Mouse (Mus musculus): ENCODE results near the gene Tcp11l2.

Tcp11l2 gene

DNA sequence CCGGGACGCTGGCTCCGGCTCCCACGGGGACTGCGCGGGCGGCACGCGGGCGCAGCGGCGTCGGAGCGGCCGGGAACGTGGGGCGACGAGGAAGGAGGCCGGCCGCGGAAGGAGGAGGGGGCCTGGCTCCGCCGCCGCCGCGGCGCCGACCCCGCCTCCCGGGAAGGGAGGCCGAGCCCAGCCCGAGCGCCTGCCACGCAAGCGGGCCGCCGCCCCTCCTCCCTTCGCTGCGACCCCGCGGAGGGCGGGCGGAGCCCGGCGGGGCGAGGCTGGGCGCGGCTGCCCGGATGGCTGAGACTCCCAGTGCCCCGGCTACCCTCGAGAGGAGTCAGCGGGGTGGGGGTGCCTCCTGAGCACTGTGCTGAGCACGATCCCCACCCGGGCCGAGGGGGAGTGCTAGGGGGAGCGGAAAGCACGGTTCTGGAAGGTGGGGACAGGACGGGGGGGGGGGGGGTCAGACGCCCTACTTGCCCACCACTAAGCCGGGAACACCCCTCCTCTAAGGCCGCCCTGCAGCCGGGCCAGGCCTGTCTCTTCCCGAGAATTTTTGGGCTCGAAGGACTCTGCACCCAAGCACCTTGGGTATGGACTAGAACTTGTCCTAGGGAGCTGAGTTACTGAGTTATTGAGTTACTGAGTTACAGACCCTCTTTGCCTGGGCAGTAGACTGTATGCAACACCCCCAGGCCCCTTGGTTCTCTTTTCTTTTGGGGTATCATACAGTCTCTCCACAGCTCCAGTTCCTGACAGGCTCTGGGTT lies 42.3 kb upstream of the Tcp11l2 start, which contains the start of gene Ckap4:
Gene Ckap4, minus strand, starts transcription at position 151 of the 760 bp plus-strand sequence.
- peaks cover 12% of the 10 kb centered on the region for H3K27me3 ChIP-seq (ENCODE audit: insufficient read depth, low read length)
- TF ChIP-seq CTCF (conservative IDR thresholded peaks at IDR 0.05; ENCODE audit: low read length) = no peak
- TF ChIP-seq POU5F1 (IDR thresholded peaks at IDR 0.05; ENCODE audit: borderline replicate concordance, low read length) = no peak
- no peak for TF ChIP-seq NANOG (IDR thresholded peaks at IDR 0.05; ENCODE audit: borderline replicate concordance, low read length)
- peaks cover 62% of the 10 kb centered on the region for H3K4me1 ChIP-seq (replicated peaks; ENCODE audit: low read depth, low read length)
- peaks cover 31% of the 10 kb centered on the region for H3K36me3 ChIP-seq (ENCODE audit: insufficient read depth, low read length)
- H3K4me3 ChIP-seq (replicated peaks; ENCODE audit: low read length) = peak within 1 kb of the TSS; percentile 89
- H3K9me3 ChIP-seq (ENCODE audit: low read length) = no peaks in the 10 kb centered on the region

DNA sequence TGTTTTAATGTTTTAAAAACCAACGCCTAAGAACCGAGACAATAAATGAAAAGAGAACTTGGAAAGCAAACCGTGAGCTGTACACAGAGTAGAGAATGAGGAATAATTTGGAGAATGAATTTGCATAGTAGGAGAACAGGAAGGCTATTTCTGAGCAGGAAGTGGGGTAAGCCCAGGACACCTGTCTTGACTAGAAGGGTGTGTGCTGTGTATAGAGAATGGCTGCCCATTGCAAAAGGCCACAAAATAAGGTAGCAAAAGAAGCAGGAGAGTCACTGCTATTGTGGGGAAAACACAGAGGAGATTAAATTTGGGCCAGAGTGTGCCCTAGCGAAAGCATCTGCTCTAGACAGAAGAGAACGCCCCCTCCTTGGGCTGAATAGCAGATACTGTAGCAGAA lies 41.0 kb upstream of the Tcp11l2 start:
- Histone ChIP-seq H3K4me1 (replicated peaks; ENCODE audit: low read depth, low read length) (peaks cover 51% of the 10 kb centered on the region), H3K4me3 (replicated peaks; ENCODE audit: low read length) (no peak overlapping the region)
- TF ChIP-seq NANOG (IDR thresholded peaks at IDR 0.05; ENCODE audit: borderline replicate concordance, low read length) = no peak
- TF ChIP-seq POU5F1 (IDR thresholded peaks at IDR 0.05; ENCODE audit: borderline replicate concordance, low read length) = no peak
- no peak for TF ChIP-seq CTCF (conservative IDR thresholded peaks at IDR 0.05; ENCODE audit: low read length)

GRCm38 (mm10) chr10:84535859-84536258 lies 40.6 kb upstream of the Tcp11l2 start:
- no peak overlapping the region for H3K4me3 ChIP-seq (replicated peaks; ENCODE audit: low read length)

More for the DNA sequence above, 41.0 kb upstream of the Tcp11l2 start:
- peaks cover 12% of the 10 kb centered on the region for H3K27me3 ChIP-seq (ENCODE audit: insufficient read depth, low read length)
- H3K9me3 ChIP-seq (ENCODE audit: low read length) = no peaks in the 10 kb centered on the region
- H3K36me3 ChIP-seq (ENCODE audit: insufficient read depth, low read length) = peaks cover 19% of the 10 kb centered on the region

GRCm38 (mm10) chr10:84539651-84540050 lies 36.8 kb upstream of the Tcp11l2 start:
- no peak for TF ChIP-seq CTCF (conservative IDR thresholded peaks at IDR 0.05; ENCODE audit: low read length)
- TF ChIP-seq POU5F1 (IDR thresholded peaks at IDR 0.05; ENCODE audit: borderline replicate concordance, low read length) = no peak
- Histone ChIP-seq H3K4me1 (replicated peaks; ENCODE audit: low read depth, low read length) (peaks cover 24% of the 10 kb centered on the region), H3K27me3 (ENCODE audit: insufficient read depth, low read length) (peaks cover 3% of the 10 kb centered on the region), H3K36me3 (ENCODE audit: insufficient read depth, low read length) (no peaks in the 10 kb centered on the region), H3K9me3 (ENCODE audit: low read length) (no peaks in the 10 kb centered on the region), H3K4me3 (replicated peaks; ENCODE audit: low read length) (no peak overlapping the region)

More at GRCm38 (mm10) chr10:84535859-84536258, 40.6 kb upstream of the Tcp11l2 start:
- H3K9me3 ChIP-seq (ENCODE audit: low read length) = no peaks in the 10 kb centered on the region
- peaks cover 47% of the 10 kb centered on the region for H3K4me1 ChIP-seq (replicated peaks; ENCODE audit: low read depth, low read length)
- H3K36me3 ChIP-seq (ENCODE audit: insufficient read depth, low read length) = peaks cover 15% of the 10 kb centered on the region
- H3K27me3 ChIP-seq (ENCODE audit: insufficient read depth, low read length) = peaks cover 12% of the 10 kb centered on the region
- TF ChIP-seq POU5F1 (IDR thresholded peaks at IDR 0.05; ENCODE audit: borderline replicate concordance, low read length) (no peak), NANOG (IDR thresholded peaks at IDR 0.05; ENCODE audit: borderline replicate concordance, low read length) (no peak), CTCF (conservative IDR thresholded peaks at IDR 0.05; ENCODE audit: low read length) (no peak)

DNA sequence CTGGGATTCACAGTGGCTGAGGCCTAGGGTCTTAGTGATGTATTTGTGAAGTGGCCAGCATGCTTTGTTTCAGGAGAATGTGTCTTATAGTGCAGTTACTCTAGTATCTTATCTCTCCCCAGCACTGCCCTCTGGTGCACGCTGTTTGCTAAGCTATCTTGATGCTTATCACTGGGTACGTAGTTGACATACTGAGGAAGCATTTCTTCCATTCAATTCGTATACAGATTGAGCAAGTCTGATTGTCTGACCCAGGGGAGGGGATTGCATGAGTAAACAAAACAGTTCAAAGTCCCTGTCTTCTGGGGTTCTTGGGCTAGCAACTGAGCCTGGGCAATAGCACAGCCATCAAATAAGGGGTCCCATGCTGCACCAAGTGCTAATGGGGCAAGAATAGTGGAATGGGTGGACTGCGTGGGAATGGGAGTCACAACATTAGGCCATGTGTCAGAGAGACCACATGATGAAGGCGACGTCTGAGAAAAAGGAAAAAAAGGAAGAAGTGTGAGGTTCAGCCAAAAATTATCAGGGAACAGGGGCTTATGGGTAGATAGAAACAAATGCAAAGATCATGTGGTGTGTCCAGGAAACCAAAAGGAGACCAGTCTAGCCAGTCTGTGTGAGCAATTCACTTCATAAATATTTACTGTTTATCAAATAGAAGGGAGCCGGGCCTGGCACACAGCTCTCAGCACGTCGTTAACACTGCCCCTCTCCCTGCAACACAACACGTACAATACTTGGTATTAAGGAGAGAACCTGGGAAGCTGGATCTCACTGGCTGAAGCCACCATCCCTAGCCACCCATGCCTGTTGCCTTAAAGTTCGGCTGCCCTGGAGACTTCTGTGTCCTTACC lies 33.4 kb upstream of the Tcp11l2 start:
- no peak for TF ChIP-seq POU5F1 (IDR thresholded peaks at IDR 0.05; ENCODE audit: borderline replicate concordance, low read length)
- TF ChIP-seq NANOG (IDR thresholded peaks at IDR 0.05; ENCODE audit: borderline replicate concordance, low read length) = no peak
- TF ChIP-seq CTCF (conservative IDR thresholded peaks at IDR 0.05; ENCODE audit: low read length) = no peak
- no peaks in the 10 kb centered on the region for H3K9me3 ChIP-seq (ENCODE audit: low read length)
- peaks cover 24% of the 10 kb centered on the region for H3K36me3 ChIP-seq (ENCODE audit: insufficient read depth, low read length)
- H3K27me3 ChIP-seq (ENCODE audit: insufficient read depth, low read length) = no peaks in the 10 kb centered on the region
- no peak overlapping the region for H3K4me3 ChIP-seq (replicated peaks; ENCODE audit: low read length)
- peaks cover 23% of the 10 kb centered on the region for H3K4me1 ChIP-seq (replicated peaks; ENCODE audit: low read depth, low read length)

DNA sequence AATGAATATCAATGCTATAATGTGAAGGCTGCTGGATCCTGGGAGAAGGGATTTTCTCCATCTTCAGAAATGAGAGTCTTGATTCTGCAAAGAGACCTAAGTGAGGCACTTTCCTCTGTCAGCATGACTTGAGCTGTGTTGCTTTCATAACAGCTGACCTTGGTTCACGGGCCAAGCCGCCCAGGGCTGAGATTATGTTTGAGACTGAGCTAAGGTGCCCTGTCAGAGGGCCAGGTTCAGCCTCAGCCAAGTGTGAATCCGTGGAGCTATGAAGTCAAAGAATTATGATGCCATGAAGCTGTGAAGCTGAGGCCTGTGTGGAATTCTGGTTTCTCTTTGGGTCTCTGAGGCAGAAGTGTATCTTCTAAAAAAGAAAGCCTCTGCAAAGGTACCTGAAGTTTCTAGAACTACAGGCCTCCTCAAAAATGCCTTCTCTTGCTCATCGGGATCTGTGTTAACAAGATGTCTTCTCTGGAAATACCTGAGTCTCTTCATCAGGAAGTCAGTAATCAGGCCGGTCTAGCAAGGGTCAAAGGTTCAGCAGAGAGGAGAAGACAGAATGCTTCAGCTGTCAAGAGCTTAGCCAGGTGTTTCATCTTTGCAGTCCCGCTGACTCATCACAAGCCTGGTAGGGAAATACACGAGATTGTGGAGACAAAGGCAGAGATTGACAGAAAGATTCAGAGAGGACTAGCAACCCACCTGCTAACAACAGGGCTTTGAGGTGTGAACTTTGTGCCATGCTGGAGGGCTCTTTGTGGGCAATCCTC lies 31.4 kb upstream of the Tcp11l2 start:
- no peaks in the 10 kb centered on the region for H3K9me3 ChIP-seq (ENCODE audit: low read length)
- H3K27me3 ChIP-seq (ENCODE audit: insufficient read depth, low read length) = no peaks in the 10 kb centered on the region
- peaks cover 43% of the 10 kb centered on the region for H3K4me1 ChIP-seq (replicated peaks; ENCODE audit: low read depth, low read length)
- TF ChIP-seq CTCF (conservative IDR thresholded peaks at IDR 0.05; ENCODE audit: low read length) = no peak
- no peak for TF ChIP-seq POU5F1 (IDR thresholded peaks at IDR 0.05; ENCODE audit: borderline replicate concordance, low read length)
- no peak for TF ChIP-seq NANOG (IDR thresholded peaks at IDR 0.05; ENCODE audit: borderline replicate concordance, low read length)
- peaks cover 42% of the 10 kb centered on the region for H3K36me3 ChIP-seq (ENCODE audit: insufficient read depth, low read length)
- no peak overlapping the region for H3K4me3 ChIP-seq (replicated peaks; ENCODE audit: low read length)

GRCm38 (mm10) chr10:84549146-84549919 lies 27.1 kb upstream of the Tcp11l2 start:
- no peak for TF ChIP-seq NANOG (IDR thresholded peaks at IDR 0.05; ENCODE audit: borderline replicate concordance, low read length)
- no peak for TF ChIP-seq CTCF (conservative IDR thresholded peaks at IDR 0.05; ENCODE audit: low read length)
- no peak for TF ChIP-seq POU5F1 (IDR thresholded peaks at IDR 0.05; ENCODE audit: borderline replicate concordance, low read length)
- peaks cover 9% of the 10 kb centered on the region; the same call in 1 of the 2 replicates for H3K9me3 ChIP-seq (ENCODE audit: low read length)

More at GRCm38 (mm10) chr10:84549146-84549919, 27.1 kb upstream of the Tcp11l2 start:
- Histone ChIP-seq H3K27me3 (ENCODE audit: insufficient read depth, low read length) (no peaks in the 10 kb centered on the region), H3K36me3 (ENCODE audit: insufficient read depth, low read length) (peaks cover 67% of the 10 kb centered on the region), H3K4me3 (replicated peaks; ENCODE audit: low read length) (peak overlapping the region; percentile 46), H3K4me1 (replicated peaks; ENCODE audit: low read depth, low read length) (peaks cover 69% of the 10 kb centered on the region)

Data from E14TG2a.4 (cell line).